Mouse (Mus musculus) ovary, postnatal 14 days (tissue): ENCODE measurements around the gene Slc25a22.
"Not testable (repeated sequence)": the region's sequence is repeated elsewhere in the genome, so short reads cannot be mapped to it uniquely, and the experiment has no call there.

ENCODE experiments used
- DNase-seq: peaks from one replicate; pipeline ENCODE4 v3.0.0; 2022; ENCODE audit warnings: low spot score

The Slc25a22 gene

GRCm38 (mm10) chr7:141413809-141414584 is 23.7 kb downstream of the Slc25a22 start, which contains the start of gene Gatd1:
Gene Gatd1, minus strand, starts transcription at chr7:141414136.
- peak; percentile 99 for DNase-seq

GRCm38 (mm10) chr7:141413331-141413730 is 24.4 kb downstream of the Slc25a22 start:
- DNase-seq: no peak

GRCm38 (mm10) chr7:141411667-141412066 is 26.0 kb downstream of the Slc25a22 start:
- DNase-seq: no peak

- no peak for DNase-seq
Observed at GRCm38 (mm10) chr7:141410631-141411030, 27.1 kb downstream of the Slc25a22 start.

GRCm38 (mm10) chr7:141408833-141409232 is 28.9 kb downstream of the Slc25a22 start:
- peak; percentile 88 for DNase-seq

GRCm38 (mm10) chr7:141407670-141408069 is 30.0 kb downstream of the Slc25a22 start:
- not testable (repeated sequence) for DNase-seq

- DNase-seq: no peak
Observed at GRCm38 (mm10) chr7:141405466-141405865, 32.2 kb downstream of the Slc25a22 start.

- no peak for DNase-seq
Observed at GRCm38 (mm10) chr7:141403305-141403704, 34.4 kb downstream of the Slc25a22 start.

- no peak for DNase-seq
Observed at GRCm38 (mm10) chr7:141395348-141395747, 42.3 kb downstream of the Slc25a22 start.

- DNase-seq: peak; percentile 54
Observed at GRCm38 (mm10) chr7:141394771-141395170, 42.9 kb downstream of the Slc25a22 start.

GRCm38 (mm10) chr7:141394158-141394557 is 43.5 kb downstream of the Slc25a22 start:
- DNase-seq: no peak

- DNase-seq: no peak
Observed at GRCm38 (mm10) chr7:141392552-141393222, 45.0 kb downstream of the Slc25a22 start.

GRCm38 (mm10) chr7:141391625-141392551 is 45.8 kb downstream of the Slc25a22 start, which contains the start of gene Taldo1:
Gene Taldo1, plus strand, starts transcription at chr7:141392199.
- peak; percentile 88 for DNase-seq

- no peak for DNase-seq
Observed at GRCm38 (mm10) chr7:141390326-141391259, 47.1 kb downstream of the Slc25a22 start.

- no peak for DNase-seq
Observed at GRCm38 (mm10) chr7:141388487-141389109, 49.1 kb downstream of the Slc25a22 start.

GRCm38 (mm10) chr7:141387807-141388486 is 49.7 kb downstream of the Slc25a22 start:
- DNase-seq: no peak

- no peak for DNase-seq
Observed at GRCm38 (mm10) chr7:141381068-141381835, 56.4 kb downstream of the Slc25a22 start.
